Mouse (Mus musculus) ES-E14 (cell line): Measurements from ENCODE around the gene 6330403K07Rik. TPM values are rescaled to one million over a fixed set of nuclear protein-coding genes. Genes with fewer than 3 reads are reported as not detected.

Experiments used
- DNase-seq: peaks from one replicate; pipeline ENCODE4 v3.0.0-alpha.2; 2013; ENCODE audit warnings: low read depth, low spot score
- H3K27ac ChIP-seq: 2 replicates; pipeline ENCODE4 v1.5.1; 2012; ENCODE audit warnings: low read depth, mild to moderate bottlenecking, low read length, moderate library complexity, mixed read lengths; ENCODE audit not compliant: poor library complexity, insufficient read depth, severe bottlenecking
- H3K36me3 ChIP-seq: 2 replicates; pipeline ENCODE4 v1.6.1; 2012; ENCODE audit warnings: mild to moderate bottlenecking, low read length, moderate library complexity, mixed read lengths; ENCODE audit not compliant: control insufficient read depth, poor library complexity, insufficient read depth, severe bottlenecking
- H3K4me1 ChIP-seq, 2 experiments: fragments of 150-350 bp in 1 of 2; sonication (generic) in 1 of 2; 2 replicates each; pipeline ENCODE4 v1.6.1; 2012; ENCODE audit warnings: low read length in 2 of 2, mild to moderate bottlenecking in 1 of 2, mixed read lengths in 1 of 2; ENCODE audit not compliant: control insufficient read depth in 2 of 2, insufficient read depth in 2 of 2, poor library complexity in 1 of 2
- H3K4me3 ChIP-seq, 2 experiments: fragments of 150-350 bp in 1 of 2; sonication (generic) in 1 of 2; 2 replicates each; pipeline ENCODE4 v1.5.1; 2012; ENCODE audit warnings: low read length in 2 of 2, low read depth in 1 of 2, mild to moderate bottlenecking in 1 of 2, mixed read lengths in 1 of 2; ENCODE audit not compliant: insufficient read depth in 1 of 2, poor library complexity in 1 of 2, severe bottlenecking in 1 of 2
- H3K9ac ChIP-seq: 2 replicates; pipeline ENCODE4 v1.6.1; 2012; ENCODE audit warnings: low read depth, mild to moderate bottlenecking, low read length, mixed read lengths; ENCODE audit not compliant: poor library complexity, insufficient read depth, severe bottlenecking
- H3K9me3 ChIP-seq: fragments of 150-350 bp; sonication (generic); 2 replicates; pipeline ENCODE4 v1.6.1; 2012; ENCODE audit warnings: low read depth, mild to moderate bottlenecking, low read length; ENCODE audit not compliant: control insufficient read depth, insufficient read depth
- CHD2 ChIP-seq: IDR thresholded peaks from 2 replicates; pipeline ENCODE4 v1.6.1; 2014; ENCODE audit warnings: mild to moderate bottlenecking, low read depth, low read length, inconsistent platforms
- HCFC1 ChIP-seq: IDR thresholded peaks from 2 replicates; pipeline ENCODE4 v1.6.1; 2012; ENCODE audit warnings: low read length, inconsistent platforms, borderline replicate concordance; ENCODE audit not compliant: insufficient read depth
- MAFK ChIP-seq: IDR thresholded peaks from 2 replicates; pipeline ENCODE4 v1.6.1; 2014; ENCODE audit warnings: mild to moderate bottlenecking, low read depth, low read length, inconsistent platforms; ENCODE audit not compliant: insufficient read depth
- ZC3H11A ChIP-seq: IDR thresholded peaks from 2 replicates; pipeline ENCODE4 v1.6.1; 2012; ENCODE audit warnings: low read depth, mild to moderate bottlenecking, inconsistent platforms, low read length, borderline replicate concordance
- ZNF384 ChIP-seq: IDR thresholded peaks from 2 replicates; pipeline ENCODE4 v1.6.1; 2012; ENCODE audit warnings: low read depth, low read length, inconsistent platforms
- in situ Hi-C, 2 experiments: fragments of 600-800 bp; cut with MboI; formaldehyde crosslinking; loops; one replicate each; pipeline ENCODE4 v1.15.1; 2025; ENCODE audit warnings: low sequenced_read_pairs in 2 of 2, inconsistent platforms in 1 of 2; ENCODE audit not compliant: unreplicated experiment in 2 of 2
- total RNA-seq: library from RNA; depleted of rRNA; stranded (reverse); fragments of 300-350 nt; gene quantifications from 2 replicates; pipeline ENCODE4 v1.2.3, GENCODE M21; 2012

Gene 6330403K07Rik
- total RNA-seq, 1 experiment, result 4.2 TPM

- H3K4me1 ChIP-seq, result peaks cover 0 to 9% of the 10 kb centered on the region in 2 experiments; a peak in 1 of 4 replicates
Observed at GRCm38 (mm10) chr11:71019201-71020068, 13.9 kb downstream of the 6330403K07Rik start, which contains the start of the genes Mis12 and Derl2. TSS of gene Mis12 (plus strand) at chr11:71019611. TSS of gene Derl2 (minus strand) at chr11:71019841.

GRCm38 (mm10) chr11:71018416-71019200 is 14.7 kb downstream of the 6330403K07Rik start:
- Histone ChIP-seq H3K9ac (peak overlapping the region; percentile 87), H3K27ac (no peak overlapping the region), H3K4me3 (peak overlapping the region; percentile 78 to 99), H3K9me3 (no peaks in the 10 kb centered on the region), H3K36me3 (0 out of 2 replicates have a peak, but pooled peaks cover 7% of the 10 kb centered on the region), H3K4me1 (peaks cover 0 to 9% of the 10 kb centered on the region in 2 experiments; a peak in 1 of 4 replicates)
- TF ChIP-seq CHD2, result 0 out of 2 replicates have a peak, but pooled peaks have one; percentile 27
- TF ChIP-seq ZC3H11A, result no peak
- in situ Hi-C loops, result no loop called here
- no peak for DNase-seq

More at GRCm38 (mm10) chr11:71019201-71020068, 13.9 kb downstream of the 6330403K07Rik start, which contains the start of the genes Mis12 and Derl2:
- H3K9me3 ChIP-seq, result no peaks in the 10 kb centered on the region
- in situ Hi-C loops, result no loop called here
- peak within 1 kb of the TSS; percentile 89 for H3K9ac ChIP-seq
- DNase-seq, result peak; percentile 97
- H3K27ac ChIP-seq, result peak within 1 kb of the TSS; percentile 80
- TF ChIP-seq ZC3H11A (no peak), CHD2 (peak; percentile 93), HCFC1 (peak; percentile 65; the same call in 1 of the 2 replicates)
- H3K36me3 ChIP-seq, result peaks cover 7% of the 10 kb centered on the region; the same call in 1 of the 2 replicates
- peak within 1 kb of the TSS; percentile 78 to 99 for H3K4me3 ChIP-seq

- in situ Hi-C loops, result no loop called here
Observed at GRCm38 (mm10) chr11:71017051-71017450, 16.3 kb downstream of the 6330403K07Rik start.

GRCm38 (mm10) chr11:71012743-71013142 is 20.6 kb downstream of the 6330403K07Rik start:
- Histone ChIP-seq H3K4me1 (no peaks in the 10 kb centered on the region), H3K9ac (no peak overlapping the region), H3K9me3 (no peaks in the 10 kb centered on the region), H3K4me3 (no peak overlapping the region), H3K36me3 (peaks cover 16% of the 10 kb centered on the region), H3K27ac (no peak overlapping the region)
- no peak for TF ChIP-seq CHD2
- TF ChIP-seq HCFC1, result no peak
- no peak for TF ChIP-seq MAFK
- TF ChIP-seq ZNF384, result no peak
- no peak for TF ChIP-seq ZC3H11A
- no peak for DNase-seq
- in situ Hi-C loops, result no loop called here

More at GRCm38 (mm10) chr11:71017051-71017450, 16.3 kb downstream of the 6330403K07Rik start:
- Histone ChIP-seq H3K36me3 (peaks cover 6% of the 10 kb centered on the region), H3K27ac (no peak overlapping the region), H3K4me1 (peaks cover 0 to 9% of the 10 kb centered on the region in 2 experiments; a peak in 1 of 4 replicates), H3K9me3 (no peaks in the 10 kb centered on the region), H3K9ac (no peak overlapping the region), H3K4me3 (no peak overlapping the region)
- no peak for DNase-seq
- no peak for TF ChIP-seq ZC3H11A
- TF ChIP-seq ZNF384, result no peak
